Mouse (Mus musculus) c-Kit-positive CD71-positive TER-119-positive erythroid progenitor cells, embryonic 14.5 days (primary cell): ENCODE measurements around the gene Psmd11.

Source experiments
- DNase-seq: peaks from one replicate; pipeline ENCODE4 v3.0.0-alpha.2; 2013; ENCODE audit warnings: low spot score

Gene Psmd11

GRCm38 (mm10) chr11:80482347-80482746 is 53.9 kb downstream of the Psmd11 start:
- no peak for DNase-seq

GRCm38 (mm10) chr11:80482921-80483320 is 54.5 kb downstream of the Psmd11 start:
- DNase-seq: no peak

DNA sequence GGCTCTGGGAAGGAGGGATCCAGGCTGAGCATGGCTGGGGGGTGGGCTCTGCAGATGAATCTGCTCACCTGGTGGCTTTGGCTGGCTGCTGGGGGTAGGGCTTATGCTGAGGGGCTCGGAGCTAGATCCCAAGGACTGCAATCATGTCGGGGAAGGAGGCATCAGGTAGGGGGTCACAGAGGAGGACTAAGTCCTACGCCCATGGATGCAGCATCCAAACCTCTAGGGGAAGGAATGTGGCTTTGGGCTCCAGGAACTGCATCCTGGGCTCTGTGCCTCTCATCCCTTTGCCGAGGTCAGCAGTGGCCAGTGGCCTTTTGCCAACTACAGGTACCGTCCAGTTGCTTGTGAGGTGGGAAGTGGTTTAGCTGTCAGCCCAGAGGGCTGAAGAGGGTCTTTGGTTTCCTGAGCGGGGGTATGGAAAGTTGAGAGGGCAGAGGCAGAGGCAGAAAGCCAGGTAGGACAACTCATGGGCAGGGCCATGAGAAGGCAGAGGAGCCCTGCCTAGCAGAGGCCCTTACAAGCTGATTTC is 55.2 kb downstream of the Psmd11 start:
- DNase-seq: no peak

DNA sequence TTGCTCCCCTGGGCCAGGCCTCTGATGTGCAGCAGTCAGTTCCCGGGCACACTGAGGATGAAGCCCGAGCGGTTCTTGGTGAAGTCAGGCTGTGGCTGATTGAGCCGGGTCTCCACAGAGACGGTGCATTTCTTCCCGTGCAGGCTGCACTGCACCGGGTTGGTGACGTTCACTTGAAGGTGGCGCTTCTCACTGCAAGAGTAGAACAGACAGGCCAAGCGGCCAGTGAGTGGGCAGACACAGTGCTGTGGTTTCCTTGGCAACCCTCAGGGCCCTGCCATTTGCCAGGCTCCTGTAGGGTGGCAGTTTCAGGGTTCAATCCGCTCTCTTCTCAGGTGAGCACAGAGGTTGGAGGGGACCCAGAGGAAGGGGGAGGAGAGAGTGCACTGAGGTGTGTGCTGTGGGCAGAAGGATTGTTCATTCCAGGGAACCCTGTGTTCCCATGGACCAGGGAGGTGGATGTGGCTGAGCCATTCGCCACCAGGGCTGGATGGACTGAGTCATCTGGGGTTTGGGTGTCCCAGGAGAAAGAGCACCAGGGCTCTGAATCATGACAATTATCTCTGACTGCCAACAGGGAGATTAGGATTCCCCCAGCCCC is 55.9 kb downstream of the Psmd11 start:
- DNase-seq: no peak

GRCm38 (mm10) chr11:80485120-80485551 is 56.7 kb downstream of the Psmd11 start:
- DNase-seq: no peak

DNA sequence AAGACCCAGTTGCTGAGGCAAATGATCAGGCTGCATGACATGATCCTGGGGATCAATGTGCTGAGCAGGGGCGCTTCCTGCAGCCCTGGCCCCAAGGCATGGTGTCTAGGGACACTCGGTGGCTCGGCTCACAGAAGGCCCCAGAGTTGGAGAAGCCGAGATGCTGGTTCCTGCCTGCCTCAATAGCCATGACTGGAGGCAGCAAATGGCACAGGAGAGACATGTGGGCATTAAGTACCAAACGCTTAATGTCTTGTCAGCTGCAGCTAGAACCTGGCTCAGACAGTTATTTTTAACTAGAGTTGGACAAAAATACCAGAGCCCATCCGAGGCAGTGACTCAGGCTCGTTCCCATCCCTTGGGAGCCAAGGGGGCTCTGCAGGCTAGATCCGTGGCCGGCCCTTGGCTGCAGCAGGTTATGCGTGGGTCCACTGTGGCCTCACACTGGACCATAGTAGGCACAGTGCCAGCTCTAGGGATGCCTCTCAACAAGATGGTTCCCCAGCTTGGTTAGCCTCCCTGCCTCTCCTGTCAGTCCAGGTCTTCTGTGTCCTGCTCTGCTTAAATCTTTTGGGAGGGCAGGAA is 57.3 kb downstream of the Psmd11 start:
- no peak for DNase-seq

- no peak for DNase-seq
These were observed 59.6 kb downstream of the Psmd11 start for GRCm38 (mm10) chr11:80487904-80488587.

- DNase-seq: no peak
These were observed 60.9 kb downstream of the Psmd11 start for GRCm38 (mm10) chr11:80489172-80489881.

DNA sequence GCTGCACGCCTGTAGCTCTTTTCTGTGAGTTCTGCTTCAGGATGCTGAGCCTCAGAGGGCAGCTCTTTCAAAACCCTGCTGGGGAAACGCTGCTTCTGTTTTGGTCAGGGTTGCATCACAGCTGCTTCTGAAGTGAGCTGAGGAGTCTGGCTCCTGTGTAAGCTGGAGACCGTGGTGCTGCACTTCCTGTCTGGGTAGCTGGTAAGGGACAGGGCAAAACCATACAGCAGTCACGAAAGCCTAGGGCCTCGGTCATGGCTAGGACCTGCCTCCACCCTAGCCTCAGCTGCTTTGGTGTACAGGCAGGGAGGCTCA is 61.4 kb downstream of the Psmd11 start:
- no peak for DNase-seq

GRCm38 (mm10) chr11:80490831-80491230 is 62.4 kb downstream of the Psmd11 start:
- no peak for DNase-seq

DNA sequence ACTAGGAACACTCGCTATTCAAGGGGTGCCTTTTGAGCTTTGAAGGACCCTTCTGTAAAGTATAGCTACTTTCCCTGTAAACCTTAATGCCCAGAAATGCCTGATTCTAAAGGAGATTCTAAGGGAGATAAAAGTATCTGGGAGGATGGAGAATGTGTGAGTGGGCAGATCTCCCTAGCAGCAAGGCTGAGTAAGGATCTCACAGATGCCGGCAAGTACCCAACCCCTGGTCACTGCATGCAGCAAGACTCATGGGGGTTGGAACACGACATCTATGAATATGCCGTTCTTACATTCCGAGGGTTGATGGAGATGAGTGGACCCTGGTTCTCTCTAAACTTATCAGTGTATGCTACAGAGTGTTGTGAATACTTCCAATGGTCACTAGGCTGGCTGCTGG is 64.8 kb downstream of the Psmd11 start:
- no peak for DNase-seq

- DNase-seq: no peak
These were observed 66.4 kb downstream of the Psmd11 start for GRCm38 (mm10) chr11:80494852-80495251.

DNA sequence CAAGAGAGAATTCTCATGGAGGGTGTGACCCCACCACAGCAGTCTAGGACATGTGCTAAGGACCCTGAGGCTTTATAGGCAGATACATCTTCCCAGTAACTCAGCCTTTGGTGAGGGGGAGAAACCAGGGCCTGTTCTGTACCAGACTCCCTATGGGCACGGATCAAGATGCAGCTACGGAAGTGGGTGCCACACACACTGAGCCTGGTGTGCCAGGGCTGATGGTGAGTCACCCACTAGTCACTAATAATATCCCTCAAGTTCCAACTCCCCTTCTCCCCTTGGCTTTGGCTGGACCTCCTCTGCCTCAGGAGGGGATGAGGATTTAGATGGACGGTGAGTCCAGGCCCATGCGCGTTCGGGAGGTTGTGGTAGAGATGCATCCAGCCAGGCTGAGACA is 67.6 kb downstream of the Psmd11 start:
- no peak for DNase-seq

GRCm38 (mm10) chr11:80496640-80497039 is 68.2 kb downstream of the Psmd11 start:
- DNase-seq: no peak

GRCm38 (mm10) chr11:80497225-80497919 is 69.0 kb downstream of the Psmd11 start:
- no peak for DNase-seq

DNA sequence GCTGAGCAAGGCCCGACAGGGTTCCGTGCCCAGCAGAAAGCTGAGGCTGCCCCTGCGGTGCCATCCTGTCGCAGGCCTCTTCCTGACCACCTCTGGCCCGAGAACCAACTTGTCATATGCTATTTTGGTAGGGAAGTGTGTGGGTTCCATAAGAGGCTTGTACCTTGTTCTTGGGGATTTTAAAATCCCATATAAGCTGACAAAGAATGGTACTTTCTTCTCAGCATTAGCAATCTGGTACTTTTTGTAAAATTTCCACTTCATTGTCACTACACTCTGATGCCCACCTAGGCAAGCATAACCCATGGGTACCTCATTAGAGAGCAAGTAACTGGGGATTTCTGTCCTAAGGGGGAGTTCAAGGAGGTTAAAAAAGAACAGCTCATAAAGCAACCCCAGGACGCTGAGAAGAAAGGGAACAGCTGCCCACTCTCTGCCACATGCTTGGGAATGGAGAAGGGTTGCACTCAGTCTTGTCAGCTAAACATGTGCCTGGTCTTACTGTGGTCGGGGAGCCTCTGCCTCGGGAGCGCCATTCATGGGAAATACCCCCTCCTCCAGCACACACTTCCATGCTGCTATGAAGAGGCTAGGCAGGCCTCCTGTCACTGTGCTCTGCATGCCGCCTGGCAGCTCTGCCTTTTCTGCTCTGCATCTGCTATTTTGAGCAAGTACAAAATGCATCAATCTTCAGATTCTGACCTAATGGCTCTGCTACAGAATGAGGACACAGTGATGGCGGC is 70.1 kb downstream of the Psmd11 start:
- DNase-seq: no peak

- no peak for DNase-seq
These were observed 71.1 kb downstream of the Psmd11 start for GRCm38 (mm10) chr11:80499550-80499952.

- DNase-seq: no peak
These were observed 74.9 kb downstream of the Psmd11 start for GRCm38 (mm10) chr11:80503281-80503680.

- no peak for DNase-seq
These were observed 75.5 kb downstream of the Psmd11 start for GRCm38 (mm10) chr11:80503726-80504452.

- DNase-seq: no peak
These were observed 76.3 kb downstream of the Psmd11 start for GRCm38 (mm10) chr11:80504519-80505385.
